Mouse (Mus musculus) intestine, postnatal 0 days (tissue): ENCODE measurements around the gene Gnpnat1. TPM values are rescaled to one million over a fixed set of nuclear protein-coding genes. Genes with fewer than 3 reads are reported as not detected.

ENCODE experiments used
- ATAC-seq: fragments of 200-750 bp; cut with Nextera tagmentation; 2 replicates; pipeline ENCODE4 v1.8.0; 2017; ENCODE audit warnings: mild to moderate bottlenecking, moderate TSS enrichment, moderate library complexity
- H3K27ac ChIP-seq: fragments of 300-500 bp; sonication (generic); 2 replicates; pipeline ENCODE4 v1.5.1; 2014; ENCODE audit warnings: mild to moderate bottlenecking, low read depth, low read length, moderate library complexity
- H3K27me3 ChIP-seq: fragments of 300-500 bp; sonication (generic); replicated peaks from 2 replicates; pipeline ENCODE4 v1.6.1; 2014; ENCODE audit warnings: low read length, mixed read lengths; ENCODE audit not compliant: control insufficient read depth, insufficient read depth
- H3K36me3 ChIP-seq: fragments of 300-500 bp; sonication (generic); 2 replicates; pipeline ENCODE4 v1.6.1; 2014; ENCODE audit warnings: mild to moderate bottlenecking, moderate library complexity; ENCODE audit not compliant: control insufficient read depth, insufficient read depth
- H3K4me1 ChIP-seq: fragments of 300-500 bp; sonication (generic); replicated peaks from 2 replicates; pipeline ENCODE4 v1.6.1; 2014; ENCODE audit warnings: antibody characterized with exemption, low read length, mixed read lengths; ENCODE audit not compliant: control insufficient read depth, insufficient read depth
- H3K4me2 ChIP-seq: fragments of 300-500 bp; sonication (generic); replicated peaks from 2 replicates; pipeline ENCODE4 v1.6.1; 2014; ENCODE audit warnings: low read depth, mild to moderate bottlenecking, moderate library complexity
- H3K4me3 ChIP-seq: fragments of 300-500 bp; sonication (generic); 2 replicates; pipeline ENCODE4 v1.5.1; 2014; ENCODE audit warnings: low read depth, low read length
- H3K9ac ChIP-seq: fragments of 300-500 bp; sonication (generic); 2 replicates; pipeline ENCODE4 v1.6.1; 2014; ENCODE audit warnings: mild to moderate bottlenecking, low read depth, low read length
- H3K9me3 ChIP-seq: fragments of 300-500 bp; sonication (generic); 2 replicates; pipeline ENCODE4 v1.6.1; 2016; ENCODE audit warnings: mixed run types; ENCODE audit not compliant: control insufficient read depth
- CTCF ChIP-seq: sonication (generic); IDR thresholded peaks from 2 replicates; pipeline ENCODE4 v1.5.1; 2016; ENCODE audit warnings: low read depth, mild to moderate bottlenecking, control low read depth, antibody characterized with exemption, moderate library complexity
- WGBS: fragments of 180-500 bp; shearing (Covaris S2); extraction: QIAGEN DNeasy Blood & Tissue Kit; methylation state at CpG from one replicate; pipeline ENCODE4 v1.1.7; 2014; 5-methylcytosine and 5-hydroxymethylcytosine counted together
- polyA plus RNA-seq: library from polyadenylated mRNA; unstranded; fragments of >200 nt; fragmentation: Nextera tagmentation; extraction: Ambion mirVana; gene quantifications from 2 replicates; pipeline ENCODE4 v1.2.1, GENCODE M21; 2015

Gene Gnpnat1
- polyA plus RNA-seq, 1 experiment from 2014 or later: 40.9 TPM

- no peak overlapping the region for H3K27ac ChIP-seq
- no peaks in the 10 kb centered on the region for H3K9me3 ChIP-seq
- H3K36me3 ChIP-seq: no peaks in the 10 kb centered on the region
- H3K4me3 ChIP-seq: no peak overlapping the region
- H3K9ac ChIP-seq: no peak overlapping the region
- WGBS: 47% methylated on average over 12 of the region's 12 CpGs
- no peak overlapping the region for H3K4me2 ChIP-seq
- TF ChIP-seq CTCF: no peak
- H3K4me1 ChIP-seq: 0 out of 2 replicates have a peak, but pooled peaks cover 5% of the 10 kb centered on the region
- H3K27me3 ChIP-seq: no peaks in the 10 kb centered on the region
- no peak for ATAC-seq
These were observed 40.7 kb upstream of the Gnpnat1 start for GRCm38 (mm10) chr14:45445445-45445844.

- H3K27ac ChIP-seq: no peak overlapping the region
- ATAC-seq: no peak
- H3K4me2 ChIP-seq: no peak overlapping the region
These were observed 40.2 kb upstream of the Gnpnat1 start for GRCm38 (mm10) chr14:45444870-45445269.

GRCm38 (mm10) chr14:45442781-45443560 is 38.3 kb upstream of the Gnpnat1 start:
- H3K9me3 ChIP-seq: no peaks in the 10 kb centered on the region
- H3K9ac ChIP-seq: no peak overlapping the region
- H3K27ac ChIP-seq: peak overlapping the region; percentile 35
- no peak overlapping the region for H3K4me3 ChIP-seq
- no peak overlapping the region for H3K4me2 ChIP-seq
- H3K27me3 ChIP-seq: no peaks in the 10 kb centered on the region
- H3K4me1 ChIP-seq: 0 out of 2 replicates have a peak, but pooled peaks cover 5% of the 10 kb centered on the region
- no peak for ATAC-seq
- no peak for TF ChIP-seq CTCF
- WGBS: 47% methylated on average over 12 of the region's 12 CpGs
- no peaks in the 10 kb centered on the region for H3K36me3 ChIP-seq

More at GRCm38 (mm10) chr14:45444870-45445269, 40.2 kb upstream of the Gnpnat1 start:
- 0 out of 2 replicates have a peak, but pooled peaks cover 5% of the 10 kb centered on the region for H3K4me1 ChIP-seq
- no peak overlapping the region for H3K4me3 ChIP-seq
- no peaks in the 10 kb centered on the region for H3K9me3 ChIP-seq
- TF ChIP-seq CTCF: no peak
- H3K9ac ChIP-seq: no peak overlapping the region
- 52% methylated on average over 7 of the region's 7 CpGs for WGBS
- no peaks in the 10 kb centered on the region for H3K27me3 ChIP-seq
- no peaks in the 10 kb centered on the region for H3K36me3 ChIP-seq

GRCm38 (mm10) chr14:45441291-45441690 is 36.6 kb upstream of the Gnpnat1 start:
- no peak for TF ChIP-seq CTCF
- Histone ChIP-seq H3K27ac (no peak overlapping the region), H3K9me3 (no peaks in the 10 kb centered on the region), H3K9ac (no peak overlapping the region), H3K36me3 (no peaks in the 10 kb centered on the region), H3K4me3 (no peak overlapping the region), H3K27me3 (no peaks in the 10 kb centered on the region), H3K4me2 (no peak overlapping the region), H3K4me1 (0 out of 2 replicates have a peak, but pooled peaks cover 5% of the 10 kb centered on the region)
- WGBS: 86% methylated on average over 6 of the region's 6 CpGs
- ATAC-seq: no peak

- Histone ChIP-seq H3K27me3 (no peaks in the 10 kb centered on the region), H3K27ac (no peak overlapping the region), H3K9ac (no peak overlapping the region), H3K4me1 (no peaks in the 10 kb centered on the region), H3K4me2 (no peak overlapping the region), H3K36me3 (no peaks in the 10 kb centered on the region), H3K4me3 (no peak overlapping the region), H3K9me3 (no peaks in the 10 kb centered on the region)
- WGBS: 84% methylated on average over 9 of the region's 9 CpGs
- no peak for TF ChIP-seq CTCF
- ATAC-seq: no peak
These were observed 34.7 kb upstream of the Gnpnat1 start for GRCm38 (mm10) chr14:45439387-45439786.

GRCm38 (mm10) chr14:45438931-45439275 is 34.2 kb upstream of the Gnpnat1 start:
- TF ChIP-seq CTCF: no peak
- no peaks in the 10 kb centered on the region for H3K9me3 ChIP-seq
- no peaks in the 10 kb centered on the region for H3K27me3 ChIP-seq
- H3K27ac ChIP-seq: no peak overlapping the region
- H3K36me3 ChIP-seq: no peaks in the 10 kb centered on the region
- H3K4me1 ChIP-seq: no peaks in the 10 kb centered on the region
- 86% methylated on average over 2 of the region's 2 CpGs for WGBS
- no peak for ATAC-seq
- H3K4me3 ChIP-seq: no peak overlapping the region
- H3K4me2 ChIP-seq: no peak overlapping the region
- no peak overlapping the region for H3K9ac ChIP-seq
